Mouse (Mus musculus) G1E (cell line): ENCODE measurements around the gene 4930579F01Rik.

Experiments used
- CTCF ChIP-seq: IDR thresholded peaks from 2 replicates; pipeline ENCODE4 v1.5.1; 2012; ENCODE audit warnings: low read depth, low read length, inconsistent platforms, mixed read lengths
- GATA1 ChIP-seq: IDR thresholded peaks from 2 replicates; pipeline ENCODE4 v1.6.1; 2012; ENCODE audit warnings: borderline replicate concordance, low read length, inconsistent platforms, mixed read lengths
- TAL1 ChIP-seq: conservative IDR thresholded peaks from 2 replicates; pipeline ENCODE4 v1.6.1; 2012; ENCODE audit warnings: low read depth, low read length, inconsistent platforms, mixed read lengths

DNA sequence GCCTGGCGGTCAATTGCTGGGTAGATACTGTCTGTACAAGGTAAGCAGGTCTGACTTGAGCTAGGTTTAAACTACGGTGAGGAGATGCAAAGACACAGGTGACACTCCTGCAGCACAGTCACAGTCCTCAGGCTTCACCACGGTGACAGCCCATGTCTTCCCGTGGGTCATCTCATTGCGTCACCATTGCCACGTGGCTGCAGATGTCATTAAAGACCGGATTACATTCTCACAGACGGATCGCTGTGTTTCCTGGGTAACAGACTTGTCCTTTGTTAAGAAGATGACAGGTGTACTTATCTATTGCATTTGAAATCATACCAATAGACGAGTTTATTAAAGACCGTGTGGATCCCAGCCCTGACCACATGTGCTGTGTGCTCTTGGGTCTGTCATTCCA is 27.5 kb upstream of the 4930579F01Rik start:
- no peak for TF ChIP-seq CTCF
- no peak for TF ChIP-seq GATA1
- TF ChIP-seq TAL1: no peak
